Mouse (Mus musculus) brain, embryonic 14.5 days (tissue): ENCODE results near the gene Mki67.

Experiments
- CTCF ChIP-seq: fragments of 200-500 bp; IDR thresholded peaks from 2 replicates; pipeline ENCODE4 v1.5.1; 2012; ENCODE audit warnings: inconsistent platforms, mild to moderate bottlenecking, moderate library complexity, borderline replicate concordance; ENCODE audit not compliant: insufficient read depth, insufficient read length; ENCODE audit errors: extremely low read depth
- POLR2A ChIP-seq: fragments of 200-500 bp; IDR thresholded peaks from 2 replicates; pipeline ENCODE4 v1.6.1; 2012; ENCODE audit warnings: mild to moderate bottlenecking, inconsistent platforms, borderline replicate concordance; ENCODE audit not compliant: poor library complexity, insufficient read depth, insufficient read length, severe bottlenecking; ENCODE audit errors: extremely low read depth

- TF ChIP-seq CTCF (peak; percentile 80; the same call in 1 of the 2 replicates), POLR2A (no peak)
These were observed 47.1 kb downstream of the Mki67 start for GRCm38 (mm10) chr7:135668852-135669739.
